Mouse (Mus musculus): ENCODE measurements at regions not wholly inside any gene's neighbourhood (a gene's known extent, or its start where the extent isn't known, plus 50 kb on each side); places are given as distances from the start of the nearest gene placed in this dataset.
A peak's percentile ranks its signal among the peaks of the same experiment; 100 is the strongest.

GRCm38 (mm10) chr12:96748868-96749615 lies 1057.0 kb downstream of the Flrt2 start:
- H3K27ac ChIP-seq (replicated peaks): no peak overlapping the region
- no peak for DNase-seq (ENCODE audit: low spot score)
- 77% methylated on average over 5 of the region's 5 CpGs for WGBS
- H3K4me1 ChIP-seq: no peaks in the 10 kb centered on the region
- H3K9me3 ChIP-seq: no peaks in the 10 kb centered on the region
- H3K4me3 ChIP-seq: no peak overlapping the region
- H3K27me3 ChIP-seq (replicated peaks; ENCODE audit: low read depth, poor library complexity, severe bottlenecking): no peaks in the 10 kb centered on the region
- H3K36me3 ChIP-seq (replicated peaks): no peaks in the 10 kb centered on the region

GRCm38 (mm10) chr12:96754714-96755113 lies 1062.7 kb downstream of the Flrt2 start:
- H3K27me3 ChIP-seq (replicated peaks; ENCODE audit: low read depth, poor library complexity, severe bottlenecking): no peaks in the 10 kb centered on the region
- 61% methylated on average over 5 of the region's 5 CpGs for WGBS
- no peak overlapping the region for H3K27ac ChIP-seq (replicated peaks)
- H3K9me3 ChIP-seq: no peaks in the 10 kb centered on the region
- no peaks in the 10 kb centered on the region for H3K36me3 ChIP-seq (replicated peaks)
- no peak for DNase-seq (ENCODE audit: low spot score)
- H3K4me3 ChIP-seq: no peak overlapping the region
- H3K4me1 ChIP-seq: no peaks in the 10 kb centered on the region

- Histone ChIP-seq H3K36me3 (replicated peaks) (no peaks in the 10 kb centered on the region), H3K27me3 (replicated peaks; ENCODE audit: low read depth, poor library complexity, severe bottlenecking) (no peaks in the 10 kb centered on the region), H3K27ac (replicated peaks) (no peak overlapping the region), H3K4me1 (peaks cover 15% of the 10 kb centered on the region; the same call in 1 of the 2 replicates), H3K4me3 (no peak overlapping the region), H3K9me3 (no peaks in the 10 kb centered on the region)
- 43% methylated on average over 5 of the region's 5 CpGs for WGBS
- DNase-seq (ENCODE audit: low spot score): peak; percentile 30
These were observed 1071.1 kb downstream of the Flrt2 start for GRCm38 (mm10) chr12:96763153-96763552.

- no peaks in the 10 kb centered on the region for H3K9me3 ChIP-seq
- peaks cover 15% of the 10 kb centered on the region; the same call in 1 of the 2 replicates for H3K4me1 ChIP-seq
- no peak for DNase-seq (ENCODE audit: low spot score)
- no peaks in the 10 kb centered on the region for H3K27me3 ChIP-seq (replicated peaks; ENCODE audit: low read depth, poor library complexity, severe bottlenecking)
- H3K27ac ChIP-seq (replicated peaks): no peak overlapping the region
- WGBS: 72% methylated on average over 2 of the region's 2 CpGs
- no peak overlapping the region for H3K4me3 ChIP-seq
- no peaks in the 10 kb centered on the region for H3K36me3 ChIP-seq (replicated peaks)
These were observed 1071.6 kb downstream of the Flrt2 start for GRCm38 (mm10) chr12:96763621-96764020.

GRCm38 (mm10) chr12:96764186-96764585 lies 1072.2 kb downstream of the Flrt2 start:
- Histone ChIP-seq H3K4me1 (peaks cover 15% of the 10 kb centered on the region; the same call in 1 of the 2 replicates), H3K27me3 (replicated peaks; ENCODE audit: low read depth, poor library complexity, severe bottlenecking) (no peaks in the 10 kb centered on the region), H3K9me3 (no peaks in the 10 kb centered on the region), H3K36me3 (replicated peaks) (no peaks in the 10 kb centered on the region), H3K27ac (replicated peaks) (no peak overlapping the region; the same call in 1 of the 2 replicates), H3K4me3 (no peak overlapping the region)
- no peak for DNase-seq (ENCODE audit: low spot score)

GRCm38 (mm10) chr12:96771222-96771621 lies 1079.2 kb downstream of the Flrt2 start:
- Histone ChIP-seq H3K4me1 (no peaks in the 10 kb centered on the region), H3K36me3 (replicated peaks) (no peaks in the 10 kb centered on the region), H3K9me3 (no peaks in the 10 kb centered on the region), H3K27ac (replicated peaks) (no peak overlapping the region), H3K27me3 (replicated peaks; ENCODE audit: low read depth, poor library complexity, severe bottlenecking) (no peaks in the 10 kb centered on the region), H3K4me3 (no peak overlapping the region)
- WGBS: 78% methylated on average over 3 of the region's 3 CpGs
- no peak for DNase-seq (ENCODE audit: low spot score)

- no peaks in the 10 kb centered on the region for H3K4me1 ChIP-seq
- H3K27me3 ChIP-seq (replicated peaks; ENCODE audit: low read depth, poor library complexity, severe bottlenecking): no peaks in the 10 kb centered on the region
- H3K9me3 ChIP-seq: no peaks in the 10 kb centered on the region
- no peak for DNase-seq (ENCODE audit: low spot score)
- H3K4me3 ChIP-seq: no peak overlapping the region
- H3K27ac ChIP-seq (replicated peaks): no peak overlapping the region
- 83% methylated on average over 1 of the region's 1 CpGs for WGBS
- H3K36me3 ChIP-seq (replicated peaks): no peaks in the 10 kb centered on the region
These were observed 1129.3 kb downstream of the Flrt2 start for GRCm38 (mm10) chr12:96821376-96821775.

GRCm38 (mm10) chr12:96828415-96828814 lies 1136.4 kb downstream of the Flrt2 start:
- Histone ChIP-seq H3K4me1 (no peaks in the 10 kb centered on the region), H3K27me3 (replicated peaks; ENCODE audit: low read depth, poor library complexity, severe bottlenecking) (no peaks in the 10 kb centered on the region), H3K4me3 (no peak overlapping the region), H3K27ac (replicated peaks) (no peak overlapping the region), H3K9me3 (no peaks in the 10 kb centered on the region), H3K36me3 (replicated peaks) (no peaks in the 10 kb centered on the region)
- no peak for DNase-seq (ENCODE audit: low spot score)
- 90% methylated on average over 1 of the region's 1 CpGs for WGBS

Measured in embryonic facial prominence, embryonic 10.5 days (tissue).